Mouse (Mus musculus) small intestine, adult 2 months (tissue): ENCODE measurements around the gene Fchsd2. TPM values are rescaled to one million over a fixed set of nuclear protein-coding genes. Genes with fewer than 3 reads are reported as not detected.
A peak's percentile ranks its signal among the peaks of the same experiment; 100 is the strongest.

Source experiments
- H3K27ac ChIP-seq: fragments of 200-500 bp; 2 replicates; pipeline ENCODE4 v1.5.1; 2012; ENCODE audit warnings: low read depth, low read length, control low read depth, inconsistent platforms; ENCODE audit not compliant: insufficient read depth
- H3K27me3 ChIP-seq: fragments of 200-500 bp; 2 replicates; pipeline ENCODE4 v1.6.1; 2012; ENCODE audit warnings: mild to moderate bottlenecking, moderate library complexity, low read length, inconsistent platforms; ENCODE audit not compliant: control insufficient read depth, insufficient read depth
- H3K36me3 ChIP-seq: fragments of 200-500 bp; 2 replicates; pipeline ENCODE4 v1.6.1; 2012; ENCODE audit warnings: mild to moderate bottlenecking, low read length, control low read depth, inconsistent platforms; ENCODE audit not compliant: control insufficient read depth, insufficient read depth
- H3K4me1 ChIP-seq: fragments of 200-500 bp; 2 replicates; pipeline ENCODE4 v1.6.1; 2012; ENCODE audit warnings: low read length, inconsistent platforms, mixed read lengths; ENCODE audit not compliant: control insufficient read depth, insufficient read depth, insufficient read length
- H3K4me3 ChIP-seq: fragments of 200-500 bp; 2 replicates; pipeline ENCODE4 v1.5.1; 2012; ENCODE audit warnings: low read depth, mild to moderate bottlenecking, control low read depth, inconsistent platforms, low read length, moderate library complexity
- CTCF ChIP-seq: fragments of 200-500 bp; IDR thresholded peaks from 2 replicates; pipeline ENCODE4 v1.5.1; 2012; ENCODE audit warnings: low read depth, mild to moderate bottlenecking, control low read depth, inconsistent platforms, low read length, moderate library complexity, mixed read lengths; ENCODE audit not compliant: insufficient replicate concordance, insufficient read length; ENCODE audit errors: extremely low read depth
- POLR2A ChIP-seq: fragments of 200-500 bp; IDR thresholded peaks from 2 replicates; pipeline ENCODE4 v1.6.1; 2012; ENCODE audit warnings: low read depth, mild to moderate bottlenecking, control low read depth, inconsistent platforms, low read length, moderate library complexity
- WGBS: fragments of 180-500 bp; shearing (Covaris S2); methylation state at CpG from one replicate; pipeline ENCODE4 v1.1.7; 2018; 5-methylcytosine and 5-hydroxymethylcytosine counted together
- polyA plus RNA-seq: library from polyadenylated mRNA; depleted of rRNA; stranded (reverse); fragments of >200 nt; gene quantifications from 2 replicates; pipeline ENCODE4 v1.2.3, GENCODE M21; 2012

Gene Fchsd2
- polyA plus RNA-seq, 1 experiment: 6.9 TPM

DNA sequence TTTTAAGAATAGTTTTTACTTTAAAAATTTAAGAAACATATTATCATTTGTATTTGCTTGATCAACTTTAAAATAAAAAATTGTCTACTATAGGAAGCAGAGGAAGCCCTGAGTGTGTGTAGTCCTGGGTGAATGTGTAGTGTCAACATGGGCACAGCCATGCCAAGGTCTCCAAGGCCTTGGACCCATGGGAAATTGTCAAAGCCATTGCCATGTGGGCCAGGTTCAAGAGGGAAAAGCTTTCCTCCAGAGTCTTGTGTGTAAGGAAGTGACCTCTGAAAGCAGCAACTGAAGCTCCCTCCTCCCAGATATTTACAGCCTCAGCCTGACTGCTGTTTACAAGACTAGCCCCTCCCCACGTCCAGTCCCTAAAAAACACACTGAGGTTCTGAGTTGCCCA, 136.7 kb downstream of the Fchsd2 start:
- Histone ChIP-seq H3K4me3 (no peak overlapping the region), H3K4me1 (no peaks in the 10 kb centered on the region), H3K36me3 (peaks cover 6% of the 10 kb centered on the region; the same call in 1 of the 2 replicates), H3K27me3 (no peaks in the 10 kb centered on the region), H3K27ac (no peak overlapping the region)
- TF ChIP-seq POLR2A: no peak
- TF ChIP-seq CTCF: no peak
- WGBS: 76% methylated on average over 1 of the region's 1 CpGs

DNA sequence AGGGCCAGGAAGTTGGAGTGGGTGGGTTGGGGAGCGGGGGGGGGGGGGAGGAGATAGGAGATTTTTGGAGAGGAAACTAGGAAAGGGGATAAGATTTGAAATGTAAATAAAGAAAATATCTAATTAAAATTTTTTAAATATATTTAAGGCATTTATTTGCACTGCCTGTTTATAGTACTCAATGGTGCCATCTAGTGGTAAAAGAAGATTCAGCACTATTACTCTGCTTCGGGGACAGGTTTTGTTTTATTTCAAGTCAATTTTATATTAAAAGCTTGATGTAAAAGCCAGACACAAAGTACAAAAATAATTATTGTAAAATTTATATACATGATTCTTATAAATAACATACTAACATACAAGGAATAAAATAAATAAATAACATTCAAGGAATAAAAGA, 138.8 kb downstream of the Fchsd2 start:
- Histone ChIP-seq H3K36me3 (peaks cover 10% of the 10 kb centered on the region), H3K4me3 (no peak overlapping the region), H3K27ac (no peak overlapping the region), H3K27me3 (no peaks in the 10 kb centered on the region), H3K4me1 (no peaks in the 10 kb centered on the region)
- TF ChIP-seq CTCF (no peak), POLR2A (no peak)
- whole genome bisulfite sequencing: 40% methylated on average over 2 of the region's 2 CpGs

DNA sequence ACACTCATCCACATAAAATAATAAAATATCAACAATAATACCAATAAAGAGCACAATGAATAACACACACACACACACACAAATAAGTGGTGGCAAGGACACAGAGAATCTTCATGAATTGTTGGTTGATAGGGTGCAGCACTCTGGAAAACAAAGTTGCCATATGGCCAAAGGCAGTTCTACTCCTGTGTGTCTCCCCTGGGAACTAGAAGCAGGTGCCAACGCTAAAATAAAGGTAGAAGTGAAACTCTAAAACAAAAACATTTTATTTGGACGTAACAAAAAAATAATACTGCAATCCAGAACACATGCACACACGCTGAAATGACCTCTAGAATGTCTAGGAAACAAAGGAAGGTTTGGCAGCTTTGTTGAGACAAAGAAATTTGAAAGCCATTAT, 140.1 kb downstream of the Fchsd2 start:
- WGBS: 84% methylated on average over 3 of the region's 3 CpGs
- no peak overlapping the region for H3K27ac ChIP-seq
- no peaks in the 10 kb centered on the region for H3K27me3 ChIP-seq
- TF ChIP-seq CTCF: no peak
- TF ChIP-seq POLR2A: no peak
- H3K4me1 ChIP-seq: no peaks in the 10 kb centered on the region
- no peak overlapping the region for H3K4me3 ChIP-seq
- H3K36me3 ChIP-seq: peaks cover 11% of the 10 kb centered on the region

DNA sequence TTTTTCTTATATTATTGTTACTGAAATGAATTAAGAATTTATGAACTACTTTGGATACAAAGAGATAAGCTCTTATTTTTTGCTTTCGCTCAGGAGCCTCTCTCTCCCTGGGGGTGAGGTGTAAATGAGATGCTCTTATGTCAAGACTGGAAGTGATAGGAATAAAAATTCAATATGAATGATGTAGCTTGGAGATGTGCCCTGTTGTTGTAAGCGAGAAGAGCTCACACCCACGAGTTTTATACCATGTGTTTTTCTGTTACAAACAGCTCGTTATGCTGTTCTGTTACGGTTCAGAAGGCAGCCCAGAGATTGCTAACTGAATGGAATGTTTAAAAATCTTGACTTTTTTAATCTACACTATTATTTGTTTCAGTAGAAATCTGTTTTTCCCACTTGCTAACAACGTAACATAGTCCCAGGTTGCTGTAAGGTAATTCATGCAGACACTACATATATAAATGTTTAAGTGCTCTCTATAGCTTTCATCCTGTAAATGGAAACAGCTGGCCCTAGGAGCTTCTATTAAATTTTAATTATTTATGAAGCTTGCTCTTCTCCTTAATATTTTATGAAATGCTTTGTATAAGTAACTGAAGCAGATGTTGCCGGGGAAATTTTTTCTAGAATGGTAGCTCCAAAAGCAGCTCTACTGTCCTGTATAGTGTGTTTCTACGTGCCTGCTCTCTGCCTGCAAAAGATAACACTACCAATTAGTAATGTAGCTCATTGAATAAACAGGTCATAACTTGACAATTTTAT, 144.2 kb downstream of the Fchsd2 start:
- Histone ChIP-seq H3K4me1 (no peaks in the 10 kb centered on the region), H3K27ac (no peak overlapping the region), H3K36me3 (peaks cover 18% of the 10 kb centered on the region), H3K27me3 (no peaks in the 10 kb centered on the region), H3K4me3 (no peak overlapping the region)
- no peak for TF ChIP-seq POLR2A
- TF ChIP-seq CTCF: no peak
- 89% methylated on average over 8 of the region's 8 CpGs for WGBS

DNA sequence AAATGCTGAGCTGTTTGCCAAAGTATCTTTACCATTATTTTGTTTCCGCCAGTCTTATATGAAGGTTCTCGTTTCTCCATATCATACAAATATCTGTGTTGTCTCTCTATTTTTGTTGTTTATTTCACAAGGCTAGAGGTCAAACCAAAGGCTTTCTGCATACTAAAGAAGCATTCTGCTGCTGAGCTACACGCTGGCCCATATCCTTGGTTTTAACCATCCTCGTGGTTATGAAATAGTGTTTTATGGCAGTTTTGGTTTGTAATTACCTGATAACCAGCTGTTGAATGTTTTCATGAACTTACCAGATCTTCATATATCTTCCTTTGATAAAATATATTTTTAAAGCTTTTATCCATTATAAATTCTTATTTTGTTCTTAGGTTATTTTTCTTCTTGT, 156.1 kb downstream of the Fchsd2 start:
- 0 out of 2 replicates have a peak overlapping the region, but pooled peaks have one; percentile 59 for H3K27ac ChIP-seq
- H3K4me3 ChIP-seq: no peak overlapping the region
- H3K27me3 ChIP-seq: no peaks in the 10 kb centered on the region
- 46% methylated on average over 4 of the region's 4 CpGs for whole genome bisulfite sequencing
- peaks cover 31% of the 10 kb centered on the region for H3K36me3 ChIP-seq
- peaks cover 8% of the 10 kb centered on the region for H3K4me1 ChIP-seq
- TF ChIP-seq POLR2A (no peak), CTCF (no peak)

DNA sequence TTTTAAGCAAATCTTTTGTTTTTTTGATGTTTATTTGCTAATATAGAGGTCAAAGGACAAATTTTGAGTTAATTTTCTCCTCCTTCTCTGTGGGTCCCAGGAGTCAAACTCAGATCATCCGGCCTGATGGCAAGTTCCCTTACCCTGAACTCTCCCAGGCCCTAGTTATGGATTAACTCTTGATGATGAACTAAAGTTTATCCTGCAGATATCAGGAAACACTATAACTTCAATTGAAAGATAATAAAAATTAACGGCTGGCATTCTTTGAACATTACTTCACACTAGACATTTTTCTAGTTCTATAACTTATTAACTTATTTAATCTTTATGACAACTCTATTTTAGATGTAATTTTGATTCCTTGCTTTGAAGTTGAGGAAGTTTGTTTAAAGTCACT, 156.5 kb downstream of the Fchsd2 start:
- Histone ChIP-seq H3K4me1 (peaks cover 8% of the 10 kb centered on the region), H3K27me3 (no peaks in the 10 kb centered on the region), H3K4me3 (no peak overlapping the region), H3K36me3 (peaks cover 31% of the 10 kb centered on the region), H3K27ac (no peak overlapping the region)
- WGBS: 32% methylated on average over 2 of the region's 2 CpGs
- no peak for TF ChIP-seq CTCF
- no peak for TF ChIP-seq POLR2A

DNA sequence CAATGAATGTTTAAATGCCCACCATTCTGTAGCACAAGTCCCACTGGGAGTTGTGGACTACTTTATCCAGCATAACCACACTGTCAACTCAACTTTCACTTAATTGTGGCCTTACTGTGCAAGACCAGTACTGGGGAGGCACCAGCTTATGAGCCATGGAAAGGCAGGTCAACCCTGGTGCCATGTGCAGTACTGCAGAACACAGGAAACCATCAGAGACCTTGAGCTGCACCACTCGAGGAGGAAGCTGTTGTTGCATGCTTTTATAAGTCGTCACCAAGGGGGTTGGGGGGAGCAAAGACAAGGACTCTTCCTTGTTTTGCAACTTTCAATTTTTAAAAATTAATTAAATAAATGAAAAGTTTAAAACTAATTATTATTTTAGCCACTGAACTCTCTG, 160.4 kb downstream of the Fchsd2 start:
- 68% methylated on average over 2 of the region's 2 CpGs for WGBS
- Histone ChIP-seq H3K4me1 (peaks cover 8% of the 10 kb centered on the region), H3K4me3 (no peak overlapping the region), H3K27ac (no peak overlapping the region), H3K36me3 (peaks cover 35% of the 10 kb centered on the region), H3K27me3 (no peaks in the 10 kb centered on the region)
- TF ChIP-seq POLR2A: no peak
- TF ChIP-seq CTCF: no peak
